Mouse (Mus musculus): ENCODE measurements around the gene Fam107b. TPM values are rescaled to one million over a fixed set of nuclear protein-coding genes. Genes with fewer than 3 reads are reported as not detected.

Gene Fam107b
- total RNA-seq, 1 experiment = 15.0 TPM

GRCm38 (mm10) chr2:3805742-3806141 is 235.5 kb downstream of the Fam107b start:
- no peak overlapping the region for H3K4me3 ChIP-seq (ENCODE audit: insufficient read depth in 1 of 2, low read depth in 1 of 2, low read length in 2 of 2, poor library complexity in 1 of 2, severe bottlenecking in 1 of 2)
- no peaks in the 10 kb centered on the region for H3K36me3 ChIP-seq (ENCODE audit: control insufficient read depth, insufficient read depth, low read length, poor library complexity, severe bottlenecking)
- H3K27ac ChIP-seq (ENCODE audit: insufficient read depth, low read depth, low read length, poor library complexity, severe bottlenecking) = no peak overlapping the region
- in situ Hi-C loops (cut with MboI; ENCODE audit: low sequenced_read_pairs in 2 of 2, unreplicated experiment in 2 of 2) = no loop called here
- TF ChIP-seq ZNF384 (IDR thresholded peaks at IDR 0.05; ENCODE audit: low read depth, low read length) = no peak
- no peak for TF ChIP-seq ZC3H11A (IDR thresholded peaks at IDR 0.05; ENCODE audit: borderline replicate concordance, low read depth, low read length)
- no peak for TF ChIP-seq HCFC1 (IDR thresholded peaks at IDR 0.05; ENCODE audit: borderline replicate concordance, insufficient read depth, low read length)
- TF ChIP-seq CHD2 (IDR thresholded peaks at IDR 0.05; ENCODE audit: low read depth, low read length) = no peak
- no peak for TF ChIP-seq MAFK (IDR thresholded peaks at IDR 0.05; ENCODE audit: insufficient read depth, low read depth, low read length)
- H3K9me3 ChIP-seq (ENCODE audit: control insufficient read depth, insufficient read depth, low read depth, low read length) = no peaks in the 10 kb centered on the region
- H3K4me1 ChIP-seq (ENCODE audit: control insufficient read depth in 2 of 2, insufficient read depth in 2 of 2, low read length in 2 of 2, poor library complexity in 1 of 2) = no peaks in the 10 kb centered on the region
- H3K9ac ChIP-seq (ENCODE audit: insufficient read depth, low read depth, low read length, poor library complexity, severe bottlenecking) = no peak overlapping the region
- DNase-seq (ENCODE audit: low read depth, low spot score) = no peak

GRCm38 (mm10) chr2:3810321-3810720 is 240.0 kb downstream of the Fam107b start:
- H3K9me3 ChIP-seq (ENCODE audit: control insufficient read depth, insufficient read depth, low read depth, low read length) = no peaks in the 10 kb centered on the region
- TF ChIP-seq ZC3H11A (IDR thresholded peaks at IDR 0.05; ENCODE audit: borderline replicate concordance, low read depth, low read length) (no peak), ZNF384 (IDR thresholded peaks at IDR 0.05; ENCODE audit: low read depth, low read length) (no peak), MAFK (IDR thresholded peaks at IDR 0.05; ENCODE audit: insufficient read depth, low read depth, low read length) (no peak), CHD2 (IDR thresholded peaks at IDR 0.05; ENCODE audit: low read depth, low read length) (no peak), HCFC1 (IDR thresholded peaks at IDR 0.05; ENCODE audit: borderline replicate concordance, insufficient read depth, low read length) (no peak)
- H3K36me3 ChIP-seq (ENCODE audit: control insufficient read depth, insufficient read depth, low read length, poor library complexity, severe bottlenecking) = no peaks in the 10 kb centered on the region
- H3K4me3 ChIP-seq (ENCODE audit: insufficient read depth in 1 of 2, low read depth in 1 of 2, low read length in 2 of 2, poor library complexity in 1 of 2, severe bottlenecking in 1 of 2) = no peak overlapping the region
- no peaks in the 10 kb centered on the region for H3K4me1 ChIP-seq (ENCODE audit: control insufficient read depth in 2 of 2, insufficient read depth in 2 of 2, low read length in 2 of 2, poor library complexity in 1 of 2)
- H3K9ac ChIP-seq (ENCODE audit: insufficient read depth, low read depth, low read length, poor library complexity, severe bottlenecking) = no peak overlapping the region
- DNase-seq (ENCODE audit: low read depth, low spot score) = no peak
- in situ Hi-C loops (cut with MboI; ENCODE audit: low sequenced_read_pairs in 2 of 2, unreplicated experiment in 2 of 2) = no loop called here
- no peak overlapping the region for H3K27ac ChIP-seq (ENCODE audit: insufficient read depth, low read depth, low read length, poor library complexity, severe bottlenecking)

- H3K4me3 ChIP-seq (ENCODE audit: insufficient read depth in 1 of 2, low read depth in 1 of 2, low read length in 2 of 2, poor library complexity in 1 of 2, severe bottlenecking in 1 of 2) = no peak overlapping the region
- no peaks in the 10 kb centered on the region for H3K36me3 ChIP-seq (ENCODE audit: control insufficient read depth, insufficient read depth, low read length, poor library complexity, severe bottlenecking)
- H3K4me1 ChIP-seq (ENCODE audit: control insufficient read depth in 2 of 2, insufficient read depth in 2 of 2, low read length in 2 of 2, poor library complexity in 1 of 2) = no peaks in the 10 kb centered on the region
- in situ Hi-C loops (cut with MboI; ENCODE audit: low sequenced_read_pairs in 2 of 2, unreplicated experiment in 2 of 2) = no loop called here
- no peak for DNase-seq (ENCODE audit: low read depth, low spot score)
- TF ChIP-seq HCFC1 (IDR thresholded peaks at IDR 0.05; ENCODE audit: borderline replicate concordance, insufficient read depth, low read length) (no peak), ZC3H11A (IDR thresholded peaks at IDR 0.05; ENCODE audit: borderline replicate concordance, low read depth, low read length) (no peak), ZNF384 (IDR thresholded peaks at IDR 0.05; ENCODE audit: low read depth, low read length) (no peak), MAFK (IDR thresholded peaks at IDR 0.05; ENCODE audit: insufficient read depth, low read depth, low read length) (no peak), CHD2 (IDR thresholded peaks at IDR 0.05; ENCODE audit: low read depth, low read length) (no peak)
- H3K27ac ChIP-seq (ENCODE audit: insufficient read depth, low read depth, low read length, poor library complexity, severe bottlenecking) = no peak overlapping the region
- H3K9ac ChIP-seq (ENCODE audit: insufficient read depth, low read depth, low read length, poor library complexity, severe bottlenecking) = no peak overlapping the region
- H3K9me3 ChIP-seq (ENCODE audit: control insufficient read depth, insufficient read depth, low read depth, low read length) = no peaks in the 10 kb centered on the region
Observed at GRCm38 (mm10) chr2:3816142-3816609, 245.9 kb downstream of the Fam107b start.

- no peak overlapping the region for H3K27ac ChIP-seq (ENCODE audit: insufficient read depth, low read depth, low read length, poor library complexity, severe bottlenecking)
- DNase-seq (ENCODE audit: low read depth, low spot score) = no peak
- H3K9ac ChIP-seq (ENCODE audit: insufficient read depth, low read depth, low read length, poor library complexity, severe bottlenecking) = no peak overlapping the region
- H3K36me3 ChIP-seq (ENCODE audit: control insufficient read depth, insufficient read depth, low read length, poor library complexity, severe bottlenecking) = no peaks in the 10 kb centered on the region
- in situ Hi-C loops (cut with MboI; ENCODE audit: low sequenced_read_pairs in 2 of 2, unreplicated experiment in 2 of 2) = no loop called here
- H3K4me1 ChIP-seq (ENCODE audit: control insufficient read depth in 2 of 2, insufficient read depth in 2 of 2, low read length in 2 of 2, poor library complexity in 1 of 2) = no peaks in the 10 kb centered on the region
- H3K4me3 ChIP-seq (ENCODE audit: insufficient read depth in 1 of 2, low read depth in 1 of 2, low read length in 2 of 2, poor library complexity in 1 of 2, severe bottlenecking in 1 of 2) = no peak overlapping the region
- TF ChIP-seq ZC3H11A (IDR thresholded peaks at IDR 0.05; ENCODE audit: borderline replicate concordance, low read depth, low read length) (no peak), ZNF384 (IDR thresholded peaks at IDR 0.05; ENCODE audit: low read depth, low read length) (no peak), MAFK (IDR thresholded peaks at IDR 0.05; ENCODE audit: insufficient read depth, low read depth, low read length) (no peak)
- no peaks in the 10 kb centered on the region for H3K9me3 ChIP-seq (ENCODE audit: control insufficient read depth, insufficient read depth, low read depth, low read length)
Observed at GRCm38 (mm10) chr2:3817626-3818025, 247.3 kb downstream of the Fam107b start.
